Mouse (Mus musculus) lung, postnatal 0 days (tissue): ENCODE measurements around the gene Dennd1a. TPM values are rescaled to one million over a fixed set of nuclear protein-coding genes. Genes with fewer than 3 reads are reported as not detected.

Experiments
- ATAC-seq: fragments of 200-750 bp; cut with Nextera tagmentation; 2 replicates; pipeline ENCODE4 v1.8.0; 2017; ENCODE audit warnings: moderate library complexity
- DNase-seq: peaks from one replicate; pipeline ENCODE4 v3.0.0-alpha.2; 2016; ENCODE audit warnings: low spot score
- H3K27ac ChIP-seq: fragments of 300-500 bp; sonication (generic); 2 replicates; pipeline ENCODE4 v1.5.1; 2014; ENCODE audit warnings: antibody characterized with exemption, mild to moderate bottlenecking, low read length, mixed read lengths
- H3K27me3 ChIP-seq: fragments of 300-500 bp; sonication (generic); replicated peaks from 2 replicates; pipeline ENCODE4 v1.6.1; 2014; ENCODE audit warnings: low read length, mixed read lengths; ENCODE audit not compliant: insufficient read depth
- H3K36me3 ChIP-seq: fragments of 300-500 bp; sonication (generic); 2 replicates; pipeline ENCODE4 v1.6.1; 2014; ENCODE audit warnings: low read length, mixed read lengths; ENCODE audit not compliant: insufficient read depth
- H3K4me1 ChIP-seq: fragments of 300-500 bp; sonication (generic); 2 replicates; pipeline ENCODE4 v1.6.1; 2014; ENCODE audit warnings: antibody characterized with exemption, low read depth, low read length, mixed read lengths; ENCODE audit not compliant: insufficient read depth
- H3K4me2 ChIP-seq: fragments of 300-500 bp; sonication (generic); replicated peaks from 2 replicates; pipeline ENCODE4 v1.6.1; 2014; ENCODE audit warnings: low read depth, mild to moderate bottlenecking, low read length, moderate library complexity, mixed read lengths
- H3K4me3 ChIP-seq: fragments of 300-500 bp; sonication (generic); 2 replicates; pipeline ENCODE4 v1.5.1; 2014; ENCODE audit warnings: low read depth, low read length
- H3K9ac ChIP-seq: fragments of 300-500 bp; sonication (generic); replicated peaks from 2 replicates; pipeline ENCODE4 v1.6.1; 2014; ENCODE audit warnings: low read depth, mild to moderate bottlenecking
- H3K9me3 ChIP-seq: fragments of 300-500 bp; sonication (generic); 2 replicates; pipeline ENCODE4 v1.6.1; 2016; ENCODE audit warnings: low read length, mixed read lengths
- CTCF ChIP-seq: IDR thresholded peaks from 2 replicates; pipeline ENCODE4 v1.5.1; 2016; ENCODE audit warnings: antibody characterized with exemption, mild to moderate bottlenecking
- EP300 ChIP-seq: IDR thresholded peaks from 2 replicates; pipeline ENCODE4 v1.6.1; 2016; ENCODE audit warnings: antibody characterized with exemption, mild to moderate bottlenecking, control low read depth
- WGBS: fragments of 180-500 bp; shearing (Covaris S2); extraction: QIAGEN DNeasy Blood & Tissue Kit; methylation state at CpG from one replicate; pipeline ENCODE4 v1.1.7; 2014; 5-methylcytosine and 5-hydroxymethylcytosine counted together
- polyA plus RNA-seq: library from polyadenylated mRNA; unstranded; fragments of >200 nt; fragmentation: Nextera tagmentation; extraction: Ambion mirVana; gene quantifications from 2 replicates; pipeline ENCODE4 v1.2.1, GENCODE M21; 2015

The Dennd1a gene
- polyA plus RNA-seq, 1 experiment from 2014 or later, result 4.4 TPM

DNA sequence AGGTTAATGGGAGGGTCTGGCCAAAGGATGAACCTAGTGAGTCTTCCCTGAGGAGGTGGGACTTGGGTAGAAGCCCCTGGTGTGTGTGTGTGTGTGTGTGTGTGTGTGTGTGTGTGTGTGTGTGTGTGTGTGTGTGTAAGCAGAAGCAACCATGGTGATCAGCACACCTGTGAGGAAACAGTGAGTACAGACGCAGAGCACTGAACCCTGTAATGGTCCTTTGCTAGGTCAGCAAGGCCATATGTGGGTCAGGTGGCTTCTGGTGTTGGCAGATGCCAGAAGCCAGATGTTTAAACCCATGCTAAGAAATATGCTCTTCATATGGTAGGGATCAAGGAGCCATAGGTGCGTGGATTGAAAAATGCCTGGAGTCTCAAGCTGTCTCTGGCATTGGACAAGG is 522.7 kb downstream of the Dennd1a start:
- no peak overlapping the region for H3K27ac ChIP-seq
- no peaks in the 10 kb centered on the region for H3K36me3 ChIP-seq
- H3K9ac ChIP-seq, result no peak overlapping the region
- no peak for DNase-seq
- 94% methylated on average over 2 of the region's 2 CpGs for WGBS
- ATAC-seq, result no peak
- TF ChIP-seq EP300 (no peak), CTCF (no peak)
- H3K9me3 ChIP-seq, result no peaks in the 10 kb centered on the region
- peaks cover 11% of the 10 kb centered on the region; the same call in 1 of the 2 replicates for H3K4me1 ChIP-seq
- no peaks in the 10 kb centered on the region for H3K27me3 ChIP-seq
- no peak overlapping the region for H3K4me2 ChIP-seq
- no peak overlapping the region for H3K4me3 ChIP-seq

DNA sequence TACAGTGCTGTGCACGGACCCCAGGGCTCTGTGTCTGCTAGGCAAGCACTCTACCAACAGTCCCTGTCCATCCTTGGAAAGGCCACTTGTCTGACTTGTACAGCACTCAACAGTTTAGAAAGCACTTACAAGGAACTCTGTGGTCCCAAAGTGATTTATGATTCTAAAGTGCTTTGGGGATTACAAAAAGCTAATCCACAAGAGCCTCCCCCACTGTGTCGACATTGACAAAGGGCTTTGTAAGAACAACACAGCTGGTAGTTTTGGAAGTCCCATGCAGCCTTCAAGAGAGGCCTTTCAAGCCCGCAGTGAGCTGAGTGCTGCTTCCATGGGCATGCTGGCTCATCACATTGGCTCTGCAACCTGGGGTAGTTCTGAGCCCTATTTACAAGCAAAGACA is 523.6 kb downstream of the Dennd1a start:
- Histone ChIP-seq H3K4me1 (peaks cover 11% of the 10 kb centered on the region; the same call in 1 of the 2 replicates), H3K9ac (no peak overlapping the region), H3K36me3 (no peaks in the 10 kb centered on the region), H3K9me3 (no peaks in the 10 kb centered on the region), H3K4me2 (no peak overlapping the region), H3K4me3 (no peak overlapping the region), H3K27ac (no peak overlapping the region), H3K27me3 (no peaks in the 10 kb centered on the region)
- DNase-seq (no peak), ATAC-seq (no peak)
- WGBS, result 35% methylated on average over 3 of the region's 3 CpGs
- TF ChIP-seq CTCF (no peak), EP300 (no peak)

DNA sequence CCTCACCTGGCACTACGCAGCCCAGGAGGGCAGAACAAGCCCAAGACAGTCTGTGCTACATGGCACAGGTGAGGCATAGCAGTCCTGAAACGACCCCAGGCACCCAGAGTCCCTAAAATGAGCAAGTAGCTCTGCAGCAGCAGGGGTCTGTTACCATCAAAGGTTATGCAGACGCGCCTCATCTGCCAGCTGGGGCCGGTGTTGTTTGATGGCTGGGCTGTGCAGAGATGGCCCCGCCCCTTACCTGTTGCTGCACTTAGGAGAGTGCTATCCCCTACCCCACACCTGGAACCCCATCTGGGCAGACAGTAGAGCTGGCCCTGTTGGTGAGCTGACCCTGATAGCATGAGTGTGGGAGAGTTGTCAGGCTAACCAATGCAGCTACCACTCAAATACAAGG is 526.6 kb downstream of the Dennd1a start:
- TF ChIP-seq CTCF, result no peak
- no peak for TF ChIP-seq EP300
- H3K4me3 ChIP-seq, result no peak overlapping the region
- no peaks in the 10 kb centered on the region for H3K27me3 ChIP-seq
- no peak for DNase-seq
- H3K4me2 ChIP-seq, result no peak overlapping the region
- H3K9me3 ChIP-seq, result no peaks in the 10 kb centered on the region
- no peak overlapping the region for H3K27ac ChIP-seq
- H3K9ac ChIP-seq, result no peak overlapping the region
- WGBS, result 59% methylated on average over 6 of the region's 6 CpGs
- H3K36me3 ChIP-seq, result no peaks in the 10 kb centered on the region
- ATAC-seq, result no peak
- 0 out of 2 replicates have a peak, but pooled peaks cover 3% of the 10 kb centered on the region for H3K4me1 ChIP-seq

DNA sequence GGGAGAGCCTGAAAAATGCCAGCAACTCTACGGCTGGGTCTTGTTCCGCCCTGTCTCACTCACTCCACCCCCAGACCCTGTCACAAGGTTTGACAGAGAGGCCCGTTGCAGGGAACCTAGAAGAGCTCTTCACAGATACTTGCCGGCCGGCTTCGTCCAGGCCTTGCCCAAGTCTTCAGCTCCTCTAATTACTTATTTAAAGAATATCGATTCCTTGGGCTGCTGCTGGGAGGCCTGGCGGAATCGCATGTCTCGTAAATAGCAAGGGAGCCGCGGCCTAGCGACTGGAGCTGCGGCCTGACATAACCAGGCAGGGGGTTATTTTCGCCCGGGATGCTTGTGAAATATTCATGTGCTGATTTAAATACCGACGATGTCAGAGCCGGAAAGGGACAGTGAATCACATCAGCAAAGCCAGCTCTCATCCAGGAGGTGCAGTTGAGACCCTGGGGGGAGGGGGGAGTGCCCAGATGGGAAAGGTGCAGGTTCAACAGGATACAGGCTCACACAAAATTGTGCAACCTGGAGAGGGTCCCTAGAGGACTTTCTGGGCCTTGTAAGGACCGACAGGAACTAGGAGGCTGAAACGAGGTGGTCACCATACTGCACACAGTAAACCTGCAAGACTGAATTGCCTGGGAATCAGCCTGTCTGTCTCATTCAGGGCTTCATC is 528.7 kb downstream of the Dennd1a start:
- 0 out of 2 replicates have a peak, but pooled peaks cover 3% of the 10 kb centered on the region for H3K4me1 ChIP-seq
- DNase-seq (peak; percentile 60), ATAC-seq (peak; percentile 73)
- no peaks in the 10 kb centered on the region for H3K9me3 ChIP-seq
- H3K9ac ChIP-seq, result no peak overlapping the region
- TF ChIP-seq EP300 (no peak), CTCF (no peak)
- WGBS, result 21% methylated on average over 21 of the region's 21 CpGs
- H3K27me3 ChIP-seq, result no peaks in the 10 kb centered on the region
- no peak overlapping the region for H3K27ac ChIP-seq
- no peaks in the 10 kb centered on the region for H3K36me3 ChIP-seq
- no peak overlapping the region for H3K4me3 ChIP-seq
- H3K4me2 ChIP-seq, result peak overlapping the region; percentile 37

GRCm38 (mm10) chr2:37757784-37758183 is 529.4 kb downstream of the Dennd1a start:
- Histone ChIP-seq H3K4me3 (no peak overlapping the region), H3K9me3 (no peaks in the 10 kb centered on the region), H3K4me1 (0 out of 2 replicates have a peak, but pooled peaks cover 3% of the 10 kb centered on the region), H3K27ac (no peak overlapping the region), H3K27me3 (no peaks in the 10 kb centered on the region), H3K9ac (no peak overlapping the region), H3K4me2 (no peak overlapping the region), H3K36me3 (no peaks in the 10 kb centered on the region)
- WGBS, result 85% methylated on average over 4 of the region's 4 CpGs
- DNase-seq (no peak), ATAC-seq (no peak)
- no peak for TF ChIP-seq EP300
- TF ChIP-seq CTCF, result no peak

DNA sequence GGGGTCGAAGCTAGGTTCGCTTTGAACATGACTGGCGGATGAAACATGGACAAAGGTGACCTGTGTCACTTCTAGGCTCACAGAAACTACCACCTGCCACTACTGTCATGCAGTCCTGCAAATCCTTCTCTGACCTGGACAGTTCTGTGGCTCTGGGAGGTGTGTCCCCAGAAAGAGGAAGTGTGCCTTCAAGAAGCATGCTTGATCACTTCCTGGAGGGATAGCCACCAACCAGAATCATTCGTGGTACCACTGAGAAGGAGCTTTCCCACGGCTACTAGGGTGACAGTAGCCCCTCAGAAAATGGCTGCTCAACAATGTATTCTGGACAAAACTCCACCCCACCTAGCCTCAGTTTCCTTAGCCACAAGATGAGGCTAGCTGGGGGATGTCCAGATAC is 530.2 kb downstream of the Dennd1a start:
- Histone ChIP-seq H3K4me1 (0 out of 2 replicates have a peak, but pooled peaks cover 3% of the 10 kb centered on the region), H3K36me3 (no peaks in the 10 kb centered on the region)
- DNase-seq, result no peak

More for the DNA sequence above, 530.2 kb downstream of the Dennd1a start:
- Histone ChIP-seq H3K27me3 (no peaks in the 10 kb centered on the region), H3K4me3 (no peak overlapping the region), H3K9me3 (no peaks in the 10 kb centered on the region), H3K27ac (no peak overlapping the region), H3K4me2 (no peak overlapping the region), H3K9ac (no peak overlapping the region)
- TF ChIP-seq EP300 (no peak), CTCF (no peak)
- WGBS, result 71% methylated on average over 5 of the region's 5 CpGs
- ATAC-seq, result no peak
